ENCODE assay signal across 23 mouse cellular contexts in genomic region chr12:21220596-21220995, GRCm38 (mm10).
DNase-seq lines count a peak whose midpoint lies in the region; ATAC-seq and TF ChIP-seq lines count a peak whose summit lies in the region.
"Had no signal": no experiment of that assay in that cellular context is flagged by ENCODE, and none has a peak within 500 bp of the region (broad histone marks: within the 10 kb centered on the region; RNA-seq: fewer than 3 reads in every experiment).

No protein-coding gene starts in this region.

- no peaks in the 10 kb centered on the region for H3K9me3 ChIP-seq in lung, postnatal 0 days (ENCODE audit: low read length)
- no peaks in the 10 kb centered on the region for H3K9me3 ChIP-seq in hindbrain, embryonic 10.5 days

- H3K4me2 ChIP-seq in lung, postnatal 0 days (replicated peaks; ENCODE audit: low read depth, low read length): no peak overlapping the region

- no peak overlapping the region for H3K4me3 ChIP-seq in left cerebral cortex, adult 2 months
- H3K4me3 ChIP-seq in lung, postnatal 0 days (ENCODE audit: low read depth, low read length): no peak overlapping the region
- no peak overlapping the region for H3K4me3 ChIP-seq in lung, adult 2 months (replicated peaks; ENCODE audit: extremely low read depth, low read depth, low read length)
- no peak overlapping the region for H3K4me3 ChIP-seq in hindbrain, embryonic 10.5 days

- 59% methylated on average over 1 of the region's 1 CpGs for WGBS in lung, postnatal 0 days
- 58% methylated on average over 1 of the region's 1 CpGs for WGBS in lung, adult 2 months
- 81% methylated on average over 1 of the region's 1 CpGs for WGBS in hindbrain, embryonic 10.5 days

- no peak overlapping the region for H3K9ac ChIP-seq in lung, postnatal 0 days (replicated peaks; ENCODE audit: low read depth)

- peak; percentile 78 for ATAC-seq in frontal cortex, adult (ENCODE audit: low TSS enrichment)
- ATAC-seq in lung, postnatal 0 days: peak; percentile 11; the same call in 1 of the 2 replicates
- ATAC-seq: activated CD4-positive, CD25-positive, alpha-beta regulatory T cell, adult 4 months; CD4-positive, CD25-positive, alpha-beta regulatory T cell, adult 4 months; Patski had no signal

- H3K27ac ChIP-seq in left cerebral cortex, adult 2 months: peak overlapping the region; percentile 55; the same call in 1 of the 2 replicates
- no peak overlapping the region for H3K27ac ChIP-seq in lung, postnatal 0 days (ENCODE audit: low read length)
- no peak overlapping the region for H3K27ac ChIP-seq in hindbrain, embryonic 10.5 days

- TF ChIP-seq POLR2A in lung, adult 2 months (IDR thresholded peaks at IDR 0.05; ENCODE audit: borderline replicate concordance, extremely low read depth, low read depth, low read length): no peak

- H3K4me1 ChIP-seq in lung, postnatal 0 days (ENCODE audit: insufficient read depth, low read depth, low read length): no peaks in the 10 kb centered on the region
- H3K4me1 ChIP-seq in lung, adult 2 months (ENCODE audit: control insufficient read depth, insufficient read depth, low read length): peaks cover 8% of the 10 kb centered on the region
- H3K4me1 ChIP-seq in hindbrain, embryonic 10.5 days (replicated peaks): no peaks in the 10 kb centered on the region

- peak; percentile 16; the same call in 1 of the 2 replicates for TF ChIP-seq CTCF in left cerebral cortex, adult 2 months (IDR thresholded peaks at IDR 0.05)
- TF ChIP-seq CTCF in lung, postnatal 0 days (IDR thresholded peaks at IDR 0.05): no peak
- no peak for TF ChIP-seq CTCF in lung, adult 2 months (IDR thresholded peaks at IDR 0.05; ENCODE audit: insufficient read depth, low read length)

- no peaks in the 10 kb centered on the region for H3K27me3 ChIP-seq in lung, postnatal 0 days (replicated peaks; ENCODE audit: insufficient read depth, low read length)
- H3K27me3 ChIP-seq in hindbrain, embryonic 10.5 days (ENCODE audit: insufficient read depth, poor library complexity, severe bottlenecking): no peaks in the 10 kb centered on the region
- H3K27me3 ChIP-seq: CH12.LX, Patski had no signal

- intact Hi-C loops in left cerebral cortex, adult 2 months (cut with DNase I): no loop called here

- no peak for DNase-seq in frontal cortex, postnatal 10 days (ENCODE audit: low spot score in 2 of 2)
- no peak for DNase-seq in left cerebral cortex, adult 2 months (ENCODE audit: extremely low spot score in 1 of 2, low spot score in 2 of 2)
- DNase-seq in left cerebral cortex, adult 18-20 months (ENCODE audit: low spot score in 2 of 2): no peak
- no peak for DNase-seq in lung, postnatal 0 days (ENCODE audit: low spot score)
- no peak for DNase-seq in lung, adult 2 months
- peak; percentile 40 for DNase-seq in brain, adult 2 months (ENCODE audit: low read depth, low spot score)
- no peak for DNase-seq in hindbrain, embryonic 10.5 days (ENCODE audit: low spot score)
- DNase-seq: adrenal gland, adult 2 months; adrenal gland, adult 8-10 months; adrenal gland, postnatal 10 days; adrenal gland, postnatal 14 days; adrenal gland, postnatal 25 days; adrenal gland, postnatal 36 days; B cell, adult 2 months; cerebellum, adult 11 months; cerebellum, adult 11-12 months; cerebellum, adult 18-20 months had no signal

- TF ChIP-seq EP300 in lung, postnatal 0 days (IDR thresholded peaks at IDR 0.05): no peak

- H3K36me3 ChIP-seq in lung, postnatal 0 days (ENCODE audit: insufficient read depth, low read length): no peaks in the 10 kb centered on the region
- peaks cover 84% of the 10 kb centered on the region for H3K36me3 ChIP-seq in hindbrain, embryonic 10.5 days
- H3K36me3 ChIP-seq: G1E had no signal
